Mouse (Mus musculus) forebrain, embryonic 14.5 days (tissue): ENCODE results near the gene Mdp1. TPM values are rescaled to one million over a fixed set of nuclear protein-coding genes. Genes with fewer than 3 reads are reported as not detected.

Source experiments
- ATAC-seq: fragments of 200-750 bp; cut with Nextera tagmentation; 2 replicates; pipeline ENCODE4 v1.8.0; 2017; ENCODE audit warnings: mild to moderate bottlenecking, moderate library complexity
- DNase-seq: peaks from one replicate; pipeline ENCODE4 v3.0.0-alpha.2; 2015; ENCODE audit warnings: low spot score
- H3K27ac ChIP-seq: fragments of 300-500 bp; sonication (generic); 2 replicates; pipeline ENCODE4 v1.5.1; 2014; ENCODE audit warnings: low read depth, mild to moderate bottlenecking, control low read depth, low read length, moderate library complexity
- H3K27me3 ChIP-seq: fragments of 300-500 bp; sonication (generic); replicated peaks from 2 replicates; pipeline ENCODE4 v1.6.1; 2014; ENCODE audit warnings: low read length, control low read depth, mixed read lengths; ENCODE audit not compliant: control insufficient read depth, insufficient read depth
- H3K36me3 ChIP-seq: fragments of 300-500 bp; sonication (generic); 2 replicates; pipeline ENCODE4 v1.6.1; 2014; ENCODE audit warnings: low read length, control low read depth; ENCODE audit not compliant: control insufficient read depth, insufficient read depth
- H3K4me1 ChIP-seq: fragments of 300-500 bp; sonication (generic); 2 replicates; pipeline ENCODE4 v1.6.1; 2014; ENCODE audit warnings: antibody characterized with exemption, low read length, control low read depth; ENCODE audit not compliant: control insufficient read depth, insufficient read depth
- H3K4me2 ChIP-seq: fragments of 300-500 bp; sonication (generic); 2 replicates; pipeline ENCODE4 v1.6.1; 2014; ENCODE audit warnings: mild to moderate bottlenecking, control low read depth, low read length
- H3K4me3 ChIP-seq: fragments of 300-500 bp; sonication (generic); 2 replicates; pipeline ENCODE4 v1.5.1; 2014; ENCODE audit warnings: low read depth, low read length, control low read depth
- H3K9ac ChIP-seq: fragments of 300-500 bp; sonication (generic); 2 replicates; pipeline ENCODE4 v1.6.1; 2014; ENCODE audit warnings: mild to moderate bottlenecking, low read length, control low read depth, moderate library complexity
- H3K9me3 ChIP-seq: fragments of 300-500 bp; sonication (generic); replicated peaks from 2 replicates; pipeline ENCODE4 v1.6.1; 2016; ENCODE audit warnings: low read length, control low read depth, mixed read lengths; ENCODE audit not compliant: control insufficient read depth
- WGBS: fragments of 180-500 bp; shearing (Covaris S2); extraction: QIAGEN DNeasy Blood & Tissue Kit; methylation state at CpG from one replicate; pipeline ENCODE4 v1.1.7; 2014; 5-methylcytosine and 5-hydroxymethylcytosine counted together
- polyA plus RNA-seq: library from polyadenylated mRNA; unstranded; fragments of >200 nt; fragmentation: Nextera tagmentation; extraction: Ambion mirVana; gene quantifications from 2 replicates; pipeline ENCODE4 v1.2.1, GENCODE M21; 2014

Mdp1 gene
- polyA plus RNA-seq, 1 experiment from 2014 or later: 64.4 TPM

DNA sequence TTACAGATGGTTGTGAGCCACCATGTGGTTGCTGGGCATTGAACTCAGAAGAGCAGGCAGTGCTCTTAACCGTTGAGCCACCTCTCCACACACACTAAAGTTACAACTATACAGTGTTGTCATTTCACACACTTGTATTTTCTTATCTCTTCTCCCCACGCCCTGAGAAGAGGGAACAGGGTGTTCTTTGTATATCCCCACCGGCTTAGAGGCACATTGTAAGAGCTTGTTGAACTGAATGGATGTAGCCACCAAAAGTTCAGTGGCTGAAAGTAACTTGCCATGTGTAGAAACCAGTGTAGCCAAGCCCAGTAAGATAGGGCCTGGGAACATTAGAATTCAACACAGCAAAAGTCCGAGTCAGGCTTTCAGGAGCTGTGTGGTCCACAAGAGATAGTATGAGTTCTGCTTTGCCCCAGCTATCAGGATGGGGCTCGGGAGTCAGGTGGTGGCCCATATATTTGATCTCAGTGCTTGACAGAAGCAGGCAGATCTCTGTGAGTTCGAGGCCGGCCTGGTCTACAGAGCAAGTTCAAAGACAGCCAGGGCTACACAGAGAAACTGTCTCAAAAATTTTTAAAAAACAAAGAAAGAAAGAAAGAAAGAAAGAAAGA lies 45.6 kb downstream of the Mdp1 start:
- H3K9me3 ChIP-seq: no peaks in the 10 kb centered on the region
- H3K4me3 ChIP-seq: no peak overlapping the region
- H3K36me3 ChIP-seq: peaks cover 7% of the 10 kb centered on the region; the same call in 1 of the 2 replicates
- ATAC-seq (no peak), DNase-seq (no peak)
- no peaks in the 10 kb centered on the region for H3K4me1 ChIP-seq
- H3K27me3 ChIP-seq: no peaks in the 10 kb centered on the region
- 82% methylated on average over 7 of the region's 7 CpGs for WGBS
- H3K4me2 ChIP-seq: no peak overlapping the region
- H3K27ac ChIP-seq: no peak overlapping the region
- H3K9ac ChIP-seq: no peak overlapping the region

DNA sequence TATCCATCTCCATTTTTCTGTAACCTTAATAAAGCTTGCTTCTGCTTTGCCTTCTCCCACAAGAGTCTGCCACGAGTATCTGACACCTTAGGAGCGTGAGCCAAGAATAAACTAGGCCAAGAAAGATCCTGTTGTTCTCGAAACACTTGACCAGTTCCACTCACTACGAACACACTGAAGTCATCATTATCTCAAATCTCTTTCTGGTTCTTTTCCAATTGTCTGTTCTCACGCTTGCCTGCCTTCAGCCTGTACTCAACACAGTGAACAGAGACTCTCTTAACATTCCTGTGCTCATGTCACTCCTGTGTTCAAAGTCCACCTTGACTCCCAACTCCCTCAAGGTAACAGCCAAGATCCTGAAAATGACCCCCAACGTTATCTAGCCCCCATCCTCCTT lies 47.0 kb downstream of the Mdp1 start:
- Histone ChIP-seq H3K4me1 (no peaks in the 10 kb centered on the region), H3K27ac (no peak overlapping the region), H3K27me3 (no peaks in the 10 kb centered on the region), H3K4me3 (no peak overlapping the region), H3K9ac (no peak overlapping the region), H3K9me3 (no peaks in the 10 kb centered on the region), H3K36me3 (peaks cover 19% of the 10 kb centered on the region), H3K4me2 (no peak overlapping the region)
- WGBS: 69% methylated on average over 6 of the region's 6 CpGs
- ATAC-seq: no peak
- DNase-seq: no peak

DNA sequence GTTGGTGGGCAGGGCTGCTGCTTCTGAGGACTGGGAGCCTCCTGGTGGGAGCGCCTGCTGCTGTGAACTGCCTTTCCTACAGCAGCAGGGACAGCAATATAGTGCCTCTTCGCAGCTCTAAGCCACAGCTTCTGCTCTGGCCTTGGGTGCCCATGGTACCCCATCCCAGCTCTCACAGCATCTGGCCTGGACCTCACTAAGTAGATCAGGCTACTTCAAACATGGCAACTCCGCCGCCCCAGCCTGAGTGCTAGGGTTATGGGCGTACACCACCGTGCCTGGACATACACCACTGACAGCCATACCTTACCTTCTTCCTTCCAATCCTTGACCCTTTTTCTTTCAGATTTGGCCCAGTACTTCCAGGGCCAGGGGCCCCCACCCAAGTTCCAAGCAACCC lies 52.0 kb downstream of the Mdp1 start:
- Histone ChIP-seq H3K9me3 (no peaks in the 10 kb centered on the region), H3K4me1 (no peaks in the 10 kb centered on the region), H3K9ac (no peak overlapping the region), H3K4me2 (no peak overlapping the region), H3K4me3 (no peak overlapping the region), H3K36me3 (peaks cover 43% of the 10 kb centered on the region), H3K27ac (no peak overlapping the region), H3K27me3 (no peaks in the 10 kb centered on the region)
- ATAC-seq (no peak), DNase-seq (no peak)
- WGBS: 95% methylated on average over 6 of the region's 6 CpGs

Other genes starting within 250 kb of the Mdp1 start
- gene Dhrs4, start 181.8 kb downstream of the Mdp1 start, polyA plus RNA-seq: 26.8 and 31.1 TPM in 2 replicates
- gene Carmil3, start 169.9 kb downstream of the Mdp1 start, polyA plus RNA-seq: 21.9 and 26.5 TPM in 2 replicates
- gene Cpne6, start 150.1 kb downstream of the Mdp1 start, polyA plus RNA-seq: 4.5 and 7.4 TPM in 2 replicates
- gene Nrl, start 135.5 kb downstream of the Mdp1 start, polyA plus RNA-seq: not detected in 2 replicates
- gene Pck2, start 120.2 kb downstream of the Mdp1 start, polyA plus RNA-seq: 10.7 and 11.6 TPM in 2 replicates
- 130 and 137 TPM in 2 replicates for gene Dcaf11, start 100.5 kb downstream of the Mdp1 start, polyA plus RNA-seq
- gene A730061H03Rik, start 100.1 kb downstream of the Mdp1 start, polyA plus RNA-seq: not detected in 2 replicates
- not detected in 2 replicates for gene Fitm1, start 84.9 kb downstream of the Mdp1 start, polyA plus RNA-seq
- gene Psme1, start 82.4 kb downstream of the Mdp1 start, polyA plus RNA-seq: 192 and 204 TPM in 2 replicates
- 13.9 and 17.6 TPM in 2 replicates for gene Emc9, start 75.2 kb downstream of the Mdp1 start, polyA plus RNA-seq
- 206 and 213 TPM in 2 replicates for gene Psme2, start 69.4 kb downstream of the Mdp1 start, polyA plus RNA-seq
- gene Rnf31, start 68.8 kb downstream of the Mdp1 start, polyA plus RNA-seq: 11.0 and 13.0 TPM in 2 replicates
- gene Irf9, start 56.9 kb downstream of the Mdp1 start, polyA plus RNA-seq: 6.3 and 6.9 TPM in 2 replicates
- 6.5 and 7.0 TPM in 2 replicates for gene Rec8, start 42.5 kb downstream of the Mdp1 start, polyA plus RNA-seq
- gene Ipo4, start 24.6 kb downstream of the Mdp1 start, polyA plus RNA-seq: 80.8 and 82.5 TPM in 2 replicates
- gene Gm49378, start 22.6 kb downstream of the Mdp1 start, polyA plus RNA-seq: 1.8 and 3.4 TPM in 2 replicates
- gene Tm9sf1, start 16.7 kb downstream of the Mdp1 start, polyA plus RNA-seq: 56.5 and 57.5 TPM in 2 replicates
- 0.17 and 0.20 TPM in 2 replicates for gene Tssk4, start 10.3 kb downstream of the Mdp1 start, polyA plus RNA-seq
- gene Gmpr2, start 11.4 kb upstream of the Mdp1 start, polyA plus RNA-seq: 48.7 and 49.6 TPM in 2 replicates
- 622 and 707 TPM in 2 replicates for gene Nedd8, start 11.6 kb upstream of the Mdp1 start, polyA plus RNA-seq
- gene Tinf2, start 21.3 kb upstream of the Mdp1 start, polyA plus RNA-seq: 30.6 and 37.5 TPM in 2 replicates
- 0.10 and 0.12 TPM in 2 replicates for gene Tgm1, start 53.4 kb upstream of the Mdp1 start, polyA plus RNA-seq
- 34.2 and 38.3 TPM in 2 replicates for gene Rabggta, start 61.8 kb upstream of the Mdp1 start, polyA plus RNA-seq
- gene Dhrs1, start 85.2 kb upstream of the Mdp1 start, polyA plus RNA-seq: 83.8 and 84.4 TPM in 2 replicates
- gene Nop9, start 85.2 kb upstream of the Mdp1 start, polyA plus RNA-seq: 36.3 and 36.6 TPM in 2 replicates
- gene Cideb, start 98.0 kb upstream of the Mdp1 start, polyA plus RNA-seq: 0.14 TPM in 1 of 2 replicates, not detected in the other
- 0.07 and 0.14 TPM in 2 replicates for gene Ltb4r2, start 100.9 kb upstream of the Mdp1 start, polyA plus RNA-seq
- gene Ltb4r1, start 105.5 kb upstream of the Mdp1 start, polyA plus RNA-seq: 0.28 TPM in 1 of 2 replicates, not detected in the other
- gene Adcy4, start 123.6 kb upstream of the Mdp1 start, polyA plus RNA-seq: 1.9 and 3.3 TPM in 2 replicates
- 2.4 and 4.1 TPM in 2 replicates for gene Ripk3, start 128.4 kb upstream of the Mdp1 start, polyA plus RNA-seq
- gene Nfatc4, start 162.6 kb upstream of the Mdp1 start, polyA plus RNA-seq: 8.3 and 9.1 TPM in 2 replicates
- 6.2 and 7.4 TPM in 2 replicates for gene Nynrin, start 193.5 kb upstream of the Mdp1 start, polyA plus RNA-seq
- gene Cbln3, start 223.9 kb upstream of the Mdp1 start, polyA plus RNA-seq: 0.20 and 0.27 TPM in 2 replicates
- gene Khnyn, start 224.4 kb upstream of the Mdp1 start, polyA plus RNA-seq: 4.6 and 5.4 TPM in 2 replicates
- gene Sdr39u1, start 239.8 kb upstream of the Mdp1 start, polyA plus RNA-seq: 99.0 and 110 TPM in 2 replicates